Mouse (Mus musculus) ES-E14 (cell line): ENCODE data around the gene Hnf1a.

Experiments used
- CHD2 ChIP-seq: IDR thresholded peaks from 2 replicates; pipeline ENCODE4 v1.6.1; 2014; ENCODE audit warnings: mild to moderate bottlenecking, low read depth, low read length, inconsistent platforms
- HCFC1 ChIP-seq: IDR thresholded peaks from 2 replicates; pipeline ENCODE4 v1.6.1; 2012; ENCODE audit warnings: low read length, inconsistent platforms, borderline replicate concordance; ENCODE audit not compliant: insufficient read depth
- ZC3H11A ChIP-seq: IDR thresholded peaks from 2 replicates; pipeline ENCODE4 v1.6.1; 2012; ENCODE audit warnings: low read depth, mild to moderate bottlenecking, inconsistent platforms, low read length, borderline replicate concordance
- ZNF384 ChIP-seq: IDR thresholded peaks from 2 replicates; pipeline ENCODE4 v1.6.1; 2012; ENCODE audit warnings: low read depth, low read length, inconsistent platforms

- TF ChIP-seq CHD2 (no peak), ZC3H11A (no peak), ZNF384 (no peak), HCFC1 (no peak)
Measured at GRCm38 (mm10) chr5:115011217-115011518, 40.3 kb upstream of the Hnf1a start.
